Comparison of ENCODE assay signal across 13 mouse cellular contexts in the genomic region with DNA sequence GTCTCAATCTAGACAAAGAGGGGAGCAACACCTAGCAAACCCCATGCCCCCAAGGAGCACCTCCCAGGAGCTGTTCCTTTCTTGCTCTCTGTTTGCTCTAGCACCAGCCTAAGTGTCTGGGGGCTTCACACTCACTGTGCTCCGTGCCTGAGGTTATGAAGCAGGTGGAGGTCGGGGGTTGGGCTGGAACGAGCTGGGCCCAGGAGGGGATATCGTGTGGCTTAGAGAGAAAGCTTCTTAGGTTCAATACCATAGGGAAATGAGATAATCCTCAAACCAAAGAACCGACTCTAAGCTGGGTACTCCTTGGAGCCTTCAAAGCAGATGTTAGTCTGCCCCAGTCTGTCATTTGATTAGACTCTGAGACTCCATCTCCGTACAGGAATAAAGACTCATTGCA.
"Had no signal": no experiment of that assay in that cellular context is flagged by ENCODE, and none has a peak within 500 bp of the region (broad histone marks: within the 10 kb centered on the region; RNA-seq: fewer than 3 reads in every experiment).

No protein-coding gene starts in this region.

- DNase-seq: kidney, adult 11 months; kidney, adult 9 months; kidney, postnatal 4 days; lung, adult 2 months; lung, postnatal 36 days; thymus, adult 2 months; thymus, postnatal 36 days had no signal

- ATAC-seq: lung, postnatal 0 days had no signal

- H3K4me1 ChIP-seq: liver, embryonic 15.5 days; stomach, embryonic 15.5 days had no signal

- H3K4me3 ChIP-seq: limb, embryonic 10.5 days; liver, embryonic 15.5 days; stomach, embryonic 15.5 days had no signal

- H3K36me3 ChIP-seq: limb, embryonic 10.5 days; liver, embryonic 15.5 days; stomach, embryonic 15.5 days had no signal

- H3K27me3 ChIP-seq: liver, embryonic 15.5 days; stomach, embryonic 15.5 days had no signal

- H3K4me2 ChIP-seq: liver, embryonic 11.5 days; liver, embryonic 15.5 days; stomach, embryonic 15.5 days had no signal

- H3K27ac ChIP-seq: kidney, postnatal 0 days; limb, embryonic 10.5 days; liver, embryonic 15.5 days; stomach, embryonic 15.5 days had no signal

- H3K9me3 ChIP-seq: limb, embryonic 10.5 days; liver, embryonic 15.5 days; stomach, embryonic 15.5 days had no signal

- H3K9ac ChIP-seq: liver, embryonic 15.5 days; stomach, embryonic 15.5 days had no signal
